Mouse (Mus musculus): Measurements from ENCODE around the gene Pbld1.
"Not testable (repeated sequence)": the region's sequence is repeated elsewhere in the genome, so short reads cannot be mapped to it uniquely, and the experiment has no call there.

Pbld1 gene

DNA sequence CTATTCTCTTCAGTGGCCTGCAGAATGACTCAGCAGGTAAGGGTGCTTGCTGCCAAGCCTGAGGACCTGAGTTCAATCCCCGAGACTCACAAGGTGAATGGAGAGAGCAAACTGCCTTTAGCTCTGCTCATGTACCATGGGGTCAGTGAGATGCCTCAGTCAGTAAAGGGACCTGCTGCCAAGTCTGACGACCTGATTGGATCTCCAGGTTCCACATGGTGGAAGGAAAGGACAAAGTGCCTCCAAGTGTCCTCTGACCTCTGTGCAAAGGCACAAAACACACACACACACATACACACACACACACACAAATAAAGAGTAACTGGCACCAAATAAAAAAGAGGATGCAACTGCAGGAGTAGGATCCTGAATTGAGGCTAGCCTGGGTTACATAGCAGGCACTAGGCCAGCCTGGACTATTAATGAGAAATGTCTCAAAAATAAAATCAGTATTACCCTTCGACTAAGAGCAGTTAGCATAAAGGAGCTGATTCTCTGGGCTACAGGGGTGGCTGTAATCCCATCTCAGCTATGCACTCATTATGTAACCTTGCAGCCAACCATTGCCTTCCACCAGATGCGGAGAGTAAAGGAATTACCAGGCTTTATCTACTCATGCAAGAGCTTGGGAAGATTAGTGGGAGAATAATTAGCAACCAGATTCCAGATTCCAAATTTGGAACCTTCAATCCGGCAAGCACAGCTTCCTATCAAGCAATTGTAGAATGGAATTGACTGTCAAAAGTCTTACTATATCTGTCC, 19.9 kb upstream of the Pbld1 start:
- DNase-seq (ENCODE audit: low read depth, low spot score) = no peak

DNA sequence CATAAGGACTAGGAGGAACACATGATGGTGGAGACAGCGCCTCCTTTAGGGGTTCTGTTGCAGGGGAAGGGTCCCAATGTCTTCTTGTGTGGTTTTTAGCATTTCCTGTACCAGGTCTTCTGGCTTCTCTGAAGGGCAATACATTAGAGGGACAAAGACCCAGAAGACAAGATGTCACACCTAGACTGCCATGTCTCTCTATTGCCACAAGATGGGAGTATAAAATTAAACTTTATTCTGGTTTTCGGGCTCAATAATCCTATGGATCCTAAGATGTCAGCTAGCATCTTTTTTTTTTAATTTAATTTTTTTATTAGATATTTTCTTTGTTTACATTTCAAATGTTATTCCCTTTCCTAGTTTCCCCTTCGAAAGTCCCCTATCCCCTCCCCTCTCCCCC, 16.8 kb upstream of the Pbld1 start:
- DNase-seq (ENCODE audit: low read depth, low spot score) = no peak

DNA sequence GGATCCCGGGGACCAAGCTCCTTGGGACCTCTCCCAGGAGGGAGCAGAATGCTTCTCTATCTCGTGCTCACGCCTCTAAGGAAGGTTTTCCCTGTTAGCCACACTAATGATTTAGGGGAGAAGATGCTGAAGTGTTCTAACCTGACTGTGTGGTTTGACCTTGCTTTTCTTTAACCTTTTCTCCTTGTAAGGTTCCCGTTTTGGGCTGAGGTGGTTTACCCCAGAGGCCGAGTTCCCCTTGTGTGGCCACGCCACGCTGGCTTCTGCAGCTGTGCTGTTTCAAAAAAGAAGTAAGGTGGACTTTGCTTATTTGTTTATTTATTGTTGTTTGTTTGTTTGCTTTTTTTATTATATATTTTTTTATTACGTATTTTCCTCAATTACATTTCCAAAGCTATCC, 12.2 kb upstream of the Pbld1 start:
- DNase-seq (ENCODE audit: low read depth, low spot score) = no peak

DNA sequence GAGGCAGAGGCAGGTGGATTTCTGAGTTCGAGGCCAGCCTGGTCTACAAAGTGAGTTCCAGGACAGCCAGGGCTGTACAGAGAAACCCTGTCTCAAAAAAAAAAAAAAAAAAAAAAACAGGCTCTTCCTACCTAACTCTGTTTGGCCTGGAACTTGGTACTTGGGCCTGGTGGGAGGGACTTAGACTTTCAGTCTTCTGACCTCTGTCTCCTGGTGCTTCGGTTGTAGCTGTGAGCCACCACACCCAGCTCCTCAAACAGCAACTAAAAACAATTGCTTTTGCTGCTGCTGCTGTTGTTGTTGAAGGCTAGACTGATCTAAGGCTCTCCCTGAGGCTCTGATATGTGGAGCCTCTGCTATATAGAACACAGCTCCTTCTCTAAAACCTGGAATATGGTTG, 10.9 kb upstream of the Pbld1 start:
- no peak for DNase-seq (ENCODE audit: low read depth, low spot score)

DNA sequence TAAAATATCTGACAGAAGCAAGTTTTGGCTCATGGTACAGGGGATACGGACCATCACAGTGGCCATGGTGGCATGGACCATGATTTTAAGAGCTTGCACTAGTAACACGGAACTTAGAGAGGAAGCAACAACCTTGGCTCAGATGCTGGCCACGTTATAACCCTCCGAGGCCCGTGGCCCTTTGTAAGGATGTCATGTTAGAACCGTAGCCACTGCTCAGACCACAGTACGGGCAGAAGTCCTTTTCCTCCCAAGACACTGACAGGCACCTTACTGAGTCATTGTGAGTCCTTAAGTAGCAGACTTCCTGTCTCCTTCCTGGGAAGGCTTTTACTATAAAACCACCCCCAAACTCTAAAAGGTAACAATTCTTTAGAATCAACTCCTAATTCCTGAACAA, 8.7 kb upstream of the Pbld1 start:
- no peak for DNase-seq (ENCODE audit: low read depth, low spot score)

DNA sequence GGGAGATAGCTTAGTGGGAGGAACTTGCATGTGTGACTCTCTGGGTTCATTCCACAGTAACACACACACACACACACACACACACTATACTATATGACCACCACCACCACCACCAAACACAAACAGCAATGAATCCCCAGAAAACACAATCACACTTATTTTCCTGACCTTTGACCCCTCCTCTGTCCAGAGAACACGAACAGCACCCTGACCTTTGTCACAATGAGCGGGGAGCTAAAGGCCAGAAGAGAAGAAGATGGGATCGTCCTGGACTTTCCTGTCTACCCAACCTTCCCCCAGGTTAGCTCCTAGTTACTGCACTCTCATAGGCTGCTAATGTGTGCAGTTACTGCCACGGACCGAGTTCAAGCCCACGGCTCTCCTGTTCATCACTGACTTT, 8.0 kb upstream of the Pbld1 start:
- DNase-seq (ENCODE audit: low read depth, low spot score) = no peak

DNA sequence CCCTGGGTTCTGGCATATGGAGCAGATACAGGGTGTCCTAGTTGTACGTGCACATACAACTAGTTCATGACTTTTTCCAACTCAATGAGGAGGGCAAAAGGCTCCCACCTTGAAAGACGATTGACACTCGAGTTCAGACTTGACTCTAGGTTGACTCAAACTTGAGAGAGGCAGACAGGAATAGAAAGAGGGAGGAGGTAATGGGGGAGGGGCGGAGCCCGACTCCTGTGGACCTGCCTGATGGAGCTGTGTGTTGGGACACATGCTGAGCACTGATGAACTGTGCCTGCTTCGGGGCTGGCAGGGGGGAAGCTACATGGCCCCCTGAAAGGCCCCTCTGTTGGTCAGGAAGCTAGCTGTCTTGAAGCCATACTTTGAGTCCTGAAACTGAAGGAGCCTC, 7.0 kb upstream of the Pbld1 start:
- DNase-seq (ENCODE audit: low read depth, low spot score) = no peak

DNA sequence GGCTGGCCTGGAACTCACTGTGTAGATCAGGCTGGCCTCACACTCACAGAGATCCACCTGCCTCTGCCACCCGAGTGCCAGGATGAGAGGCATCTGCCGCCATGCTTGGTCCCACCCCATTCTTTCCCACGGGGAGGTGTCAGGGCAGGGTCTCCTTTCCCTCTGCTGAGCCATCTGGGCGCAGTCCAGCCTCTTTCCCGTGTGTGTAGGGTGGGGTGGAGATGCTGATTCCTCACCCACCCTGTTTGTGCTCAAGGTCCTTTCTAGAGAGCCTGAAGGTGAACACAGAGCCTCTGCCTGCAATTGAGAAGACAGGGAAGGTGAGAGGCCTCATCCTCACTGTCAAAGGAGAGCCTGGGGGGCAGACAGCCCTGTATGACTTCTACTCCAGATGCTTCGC, 5.9 kb upstream of the Pbld1 start:
- DNase-seq (ENCODE audit: low read depth, low spot score) = not testable (repeated sequence)

DNA sequence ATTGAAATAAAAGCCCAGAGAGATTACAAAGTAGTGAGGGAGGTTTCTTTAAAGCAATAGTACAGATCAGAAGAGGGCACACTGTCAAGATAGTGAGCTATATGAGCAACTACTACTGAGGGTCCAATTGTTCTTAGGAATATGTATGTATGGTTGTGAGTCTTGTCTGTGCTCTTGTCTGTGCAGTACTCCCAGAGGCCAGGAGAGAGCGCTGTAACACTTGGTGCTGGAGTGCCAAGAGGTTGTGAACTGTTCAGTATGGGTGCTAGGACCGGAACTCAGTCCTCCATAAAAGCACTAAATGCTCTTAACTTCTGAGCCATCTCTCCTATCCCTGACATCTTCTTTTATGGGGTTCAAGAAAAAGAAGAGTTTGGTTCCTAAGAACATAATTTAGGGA, 5.4 kb upstream of the Pbld1 start:
- DNase-seq (ENCODE audit: low read depth, low spot score) = no peak

DNA sequence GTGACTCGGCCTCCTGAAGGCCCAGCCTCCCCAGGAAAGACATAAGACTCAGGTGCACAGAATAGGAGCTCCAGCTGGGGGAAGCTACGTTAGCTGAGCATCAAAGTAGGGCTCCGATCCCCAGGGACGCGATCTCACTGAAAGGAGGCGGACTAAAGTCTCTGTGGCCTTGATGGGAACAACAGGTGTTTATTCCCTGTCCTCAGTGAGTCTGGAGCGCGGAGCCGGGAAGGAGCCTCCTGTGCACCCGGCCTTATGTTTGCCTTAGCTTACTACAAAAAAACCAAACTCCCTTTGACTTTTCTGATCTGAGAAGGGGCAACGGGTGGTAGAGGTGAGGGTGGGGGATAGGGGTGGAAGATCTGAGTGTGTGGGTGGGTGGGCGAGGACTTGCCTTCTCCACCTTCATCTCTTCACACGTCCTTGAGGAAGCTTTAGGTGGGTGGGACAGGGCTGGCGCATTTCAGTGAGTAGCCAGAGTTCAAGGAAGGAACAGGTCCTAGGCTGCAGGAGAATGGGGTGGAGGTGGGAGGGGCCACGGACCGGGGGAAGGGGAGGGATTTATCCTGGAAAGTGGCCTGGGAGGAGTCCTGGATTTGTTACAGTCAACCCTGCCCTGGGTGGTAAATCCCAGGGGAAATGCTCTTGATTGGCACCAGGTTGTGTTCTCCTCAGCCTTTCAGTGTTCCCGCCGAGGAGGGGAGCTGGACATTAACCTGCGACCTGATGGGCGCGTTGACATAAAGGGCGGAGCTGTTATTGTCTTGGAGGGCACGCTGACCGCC, 2.8 kb upstream of the Pbld1 start:
- DNase-seq (ENCODE audit: low read depth, low spot score) = no peak

DNA sequence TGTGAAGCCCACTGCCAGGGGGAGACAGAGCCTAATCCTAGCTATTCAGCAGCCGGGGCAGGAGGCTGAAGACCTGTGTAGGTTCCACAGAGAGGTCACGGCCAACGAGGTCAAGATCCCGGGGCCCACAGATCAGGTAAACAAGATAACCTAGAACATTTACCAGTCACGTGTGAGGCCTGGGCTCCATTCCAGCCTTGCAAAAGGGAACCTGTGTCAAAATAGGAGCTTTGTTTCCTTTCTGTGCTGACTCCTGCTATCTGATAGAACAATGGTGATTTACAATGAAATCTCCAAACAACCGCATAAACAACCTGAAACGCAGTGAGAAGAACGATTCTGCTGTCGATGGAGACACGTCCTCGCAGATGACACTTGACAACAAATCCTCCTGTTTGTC, 444 bp downstream of the Pbld1 start:
- no peak for DNase-seq (ENCODE audit: low read depth, low spot score)

DNA sequence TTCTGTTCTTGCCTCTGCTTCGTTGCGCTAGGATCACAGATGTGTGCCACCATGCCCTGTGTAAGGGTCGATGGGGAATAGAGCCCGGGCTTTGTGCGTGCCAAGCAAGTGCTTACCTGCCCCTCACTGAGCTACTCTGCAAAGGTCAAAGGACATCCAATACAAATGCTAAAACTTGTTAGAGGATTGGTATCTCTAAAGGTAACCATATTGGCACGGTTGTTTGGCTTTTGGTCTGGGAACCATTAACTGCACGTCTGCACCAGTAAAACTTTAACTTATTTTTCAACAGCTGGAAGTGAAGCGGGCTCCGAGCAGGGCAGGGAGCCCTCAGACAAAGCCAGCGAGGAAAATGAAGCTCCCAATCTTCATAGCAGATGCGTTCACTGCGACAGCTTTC, 1.3 kb downstream of the Pbld1 start:
- DNase-seq (ENCODE audit: low read depth, low spot score) = no peak

DNA sequence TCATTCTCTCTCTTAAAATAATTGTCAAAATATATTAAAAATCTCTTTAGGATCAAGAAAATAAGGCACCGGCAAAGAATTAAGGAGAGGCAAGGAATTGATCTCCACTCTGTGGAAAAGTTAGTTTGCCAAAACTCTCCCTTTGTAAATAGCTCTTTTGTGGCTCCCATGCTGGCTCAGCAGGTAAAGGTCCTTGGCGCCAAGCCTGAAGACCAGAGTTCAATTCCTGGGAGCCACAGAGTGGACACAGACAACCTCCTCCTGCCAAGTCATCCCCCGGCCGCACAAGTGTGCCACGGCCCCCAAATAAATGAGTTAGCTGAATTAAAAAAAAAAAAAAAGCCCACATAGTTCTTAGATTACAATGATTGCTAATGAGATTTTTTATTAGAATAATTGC, 2.7 kb downstream of the Pbld1 start:
- DNase-seq (ENCODE audit: low read depth, low spot score) = no peak

DNA sequence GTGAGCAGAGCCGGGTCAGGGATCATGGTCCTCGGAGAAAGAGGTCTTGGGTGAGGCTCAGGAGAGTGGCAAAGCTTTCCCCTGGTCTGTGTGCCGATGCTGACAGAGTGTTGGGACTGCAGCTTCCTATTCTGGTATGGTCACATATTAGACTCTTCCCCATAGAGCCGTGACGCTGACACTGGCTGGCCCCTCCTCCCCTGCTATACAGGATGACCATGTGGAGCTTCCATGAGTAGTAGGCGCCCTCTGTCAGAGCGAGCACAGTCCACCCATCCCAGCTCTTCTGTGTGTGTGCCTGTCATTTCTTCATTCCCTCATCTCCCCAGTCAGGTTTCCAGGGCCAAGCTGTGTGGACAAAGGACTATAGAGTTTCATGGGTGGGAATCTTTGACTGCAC, 3.4 kb downstream of the Pbld1 start:
- no peak for DNase-seq (ENCODE audit: low read depth, low spot score)

DNA sequence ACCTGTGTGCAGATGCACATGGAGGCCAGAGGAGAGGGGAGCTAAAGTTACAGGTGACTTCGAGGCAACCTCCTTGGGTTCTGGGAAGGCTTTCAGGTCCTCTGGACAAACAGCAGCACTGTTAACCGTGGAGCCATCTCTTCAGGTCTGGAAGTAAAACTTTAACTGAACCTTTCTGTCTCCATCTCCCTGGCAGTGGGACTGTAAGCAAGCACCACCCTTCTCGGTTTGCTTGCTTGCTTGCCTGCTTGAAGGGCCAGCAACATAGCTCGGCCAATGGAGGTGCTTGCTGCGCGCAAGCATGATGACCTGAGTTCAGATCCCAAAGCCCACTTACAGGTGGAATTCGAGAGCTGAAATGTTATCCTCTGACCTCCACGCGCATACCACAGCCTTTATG, 4.6 kb downstream of the Pbld1 start:
- no peak for DNase-seq (ENCODE audit: low read depth, low spot score)

DNA sequence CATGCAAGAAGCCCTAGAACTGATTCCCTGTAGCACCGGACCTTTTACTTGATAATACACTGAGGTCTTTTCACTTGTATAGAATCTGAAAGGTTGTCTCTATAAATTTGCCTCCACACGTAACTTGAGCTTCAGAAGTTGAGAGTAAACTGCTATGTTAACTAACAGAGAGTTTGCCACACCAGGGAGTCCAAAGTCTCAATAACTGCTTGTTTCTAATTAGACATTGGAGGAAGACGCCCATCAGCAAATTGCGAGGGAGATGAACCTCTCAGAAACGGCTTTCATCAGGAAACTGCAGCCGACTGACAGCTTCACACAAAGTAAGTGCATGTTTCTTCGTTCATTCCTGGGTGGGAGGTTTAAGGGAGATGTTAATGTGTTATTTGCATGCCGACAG, 5.6 kb downstream of the Pbld1 start:
- no peak for DNase-seq (ENCODE audit: low read depth, low spot score)

DNA sequence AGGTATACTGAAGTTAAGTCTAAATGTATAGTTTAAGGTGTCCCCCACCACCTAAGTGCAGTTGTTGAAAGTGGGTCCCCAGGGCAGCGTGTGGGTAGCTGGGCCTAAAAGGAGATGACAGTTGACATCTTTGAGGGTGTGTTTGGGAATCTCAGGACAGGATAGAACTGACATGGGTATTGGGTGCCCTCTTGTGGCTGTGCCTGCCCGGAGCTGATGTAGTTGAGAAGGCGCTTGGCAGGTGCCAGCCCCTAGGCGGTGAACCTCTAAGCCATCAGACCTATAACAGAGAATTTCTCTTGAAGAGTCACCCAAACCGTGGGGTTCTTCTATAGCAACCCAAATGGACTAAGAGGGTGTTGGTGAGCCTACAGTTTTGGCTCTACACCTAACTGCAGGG, 6.0 kb downstream of the Pbld1 start:
- DNase-seq (ENCODE audit: low read depth, low spot score) = peak; percentile 61

DNA sequence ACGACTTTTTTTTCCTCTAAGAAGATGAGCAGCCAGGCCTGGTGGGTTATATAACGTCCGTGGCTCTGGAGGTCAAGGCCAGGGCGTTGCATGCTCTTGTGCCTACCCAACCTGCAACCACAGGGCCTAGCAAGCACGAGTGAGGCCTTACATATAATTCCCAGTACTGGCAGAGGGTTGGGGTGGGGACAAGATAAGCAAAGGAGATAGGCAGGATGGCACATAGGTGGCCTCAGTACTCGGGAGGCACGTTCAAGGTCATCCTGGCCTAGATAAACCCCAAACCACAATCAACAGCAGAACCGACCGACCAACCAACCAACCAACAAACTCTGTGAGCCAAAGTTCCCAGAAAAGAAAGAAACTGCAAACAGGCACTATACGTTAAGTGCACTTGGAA, 26.3 kb downstream of the Pbld1 start:
- DNase-seq (ENCODE audit: low read depth, low spot score) = no peak

DNA sequence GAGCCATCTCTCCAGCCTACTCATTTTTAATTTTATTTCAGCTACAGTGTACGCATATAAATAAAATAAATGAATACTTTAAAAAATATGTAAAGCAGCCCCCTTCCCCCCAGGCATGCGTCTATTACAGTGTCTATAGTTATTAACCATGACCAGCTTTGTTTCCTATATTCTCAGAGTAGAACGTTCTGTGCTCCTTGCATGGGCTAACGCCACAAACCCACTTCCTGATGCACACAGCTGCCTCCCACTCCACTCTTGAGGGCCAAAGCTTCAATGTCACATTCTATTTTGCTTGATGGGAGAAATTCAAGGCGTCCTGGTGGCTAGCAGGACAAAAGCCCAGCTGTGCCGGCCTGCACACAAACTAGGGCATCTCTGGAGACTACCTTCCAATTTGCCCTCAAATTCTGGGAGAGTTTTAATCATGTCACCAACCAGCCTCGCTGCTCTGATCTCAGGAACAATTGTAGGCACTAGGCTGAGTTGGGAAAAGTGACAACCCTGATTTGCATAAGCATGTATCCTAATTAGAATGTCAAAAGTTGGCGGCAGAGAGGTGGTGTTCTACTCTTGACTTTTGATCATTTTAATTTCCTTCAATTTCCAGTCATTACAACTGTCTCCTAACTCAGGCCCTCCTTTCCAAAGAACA, 29.3 kb downstream of the Pbld1 start:
- no peak for DNase-seq (ENCODE audit: low read depth, low spot score)

DNA sequence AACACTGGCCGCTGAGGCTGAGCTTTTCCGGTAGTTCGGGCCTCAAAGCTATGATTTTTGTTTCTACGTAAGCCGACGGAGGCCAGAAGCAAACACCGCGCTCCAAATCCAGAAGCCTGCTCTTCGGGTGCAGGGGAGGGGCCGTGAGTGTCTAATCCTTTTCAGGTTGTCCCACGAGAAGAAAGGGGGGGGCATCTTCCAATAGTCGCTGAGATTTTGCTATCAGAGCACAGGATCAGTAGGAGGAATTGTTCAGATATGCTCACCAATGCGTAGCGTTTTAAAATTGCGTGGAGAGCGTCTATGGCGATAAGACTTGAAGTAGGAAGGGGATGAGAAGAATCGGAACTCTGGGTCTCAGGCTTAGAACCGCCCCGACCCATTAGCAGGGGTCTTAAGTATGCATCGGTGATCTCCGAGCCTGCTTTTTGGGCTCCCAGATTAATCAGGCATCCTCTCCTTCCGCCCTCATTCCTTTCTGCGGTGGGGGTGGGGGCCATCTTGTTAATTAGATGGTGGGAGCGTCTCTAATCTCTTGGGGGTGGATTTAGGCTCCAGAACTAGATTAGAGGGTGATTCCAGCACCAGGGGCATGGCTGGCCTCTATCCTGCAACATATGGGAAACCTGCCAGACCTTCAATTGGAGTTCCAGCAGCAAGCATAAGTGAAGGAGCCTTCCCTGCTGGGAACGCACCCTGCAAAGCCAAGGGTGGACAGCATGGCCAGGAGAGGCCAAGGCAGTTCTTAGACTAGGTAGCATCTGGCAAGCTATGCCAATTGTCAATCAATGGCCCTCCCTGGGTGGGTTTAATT, 30.0 kb downstream of the Pbld1 start:
- DNase-seq (ENCODE audit: low read depth, low spot score) = no peak

DNA sequence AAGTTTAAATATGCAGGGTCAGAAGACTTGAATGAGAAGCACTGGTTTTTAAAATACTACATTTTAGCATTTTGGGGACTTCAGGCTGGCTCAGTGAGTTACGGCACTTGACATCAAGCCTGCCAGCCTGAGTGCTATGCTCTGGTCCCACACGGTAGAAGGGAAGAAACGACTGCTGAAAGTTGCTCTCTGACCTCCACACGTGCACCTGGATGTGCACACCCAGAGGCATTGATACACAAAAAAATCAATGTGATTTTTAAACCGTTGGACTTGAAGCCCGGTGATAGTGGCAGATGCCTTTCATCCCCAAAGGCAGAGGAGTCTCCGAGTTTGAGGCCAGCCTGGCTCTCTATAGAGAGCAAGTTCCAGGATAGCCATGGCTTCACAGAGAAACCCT, 32.0 kb downstream of the Pbld1 start:
- DNase-seq (ENCODE audit: low read depth, low spot score) = no peak

Measured in CD4-positive helper T cell, adult 2 months (primary cell).